Mouse (Mus musculus) spleen, postnatal 10 days (tissue): ENCODE results near the gene Taar7d.
"Not testable (repeated sequence)": the region's sequence is repeated elsewhere in the genome, so short reads cannot be mapped to it uniquely, and the experiment has no call there.

Experiments
- DNase-seq, 2 experiments: peaks; one replicate each; pipeline ENCODE4 v3.0.0; 2021 to 2022; ENCODE audit warnings: low spot score in 2 of 2

Gene Taar7d

DNA sequence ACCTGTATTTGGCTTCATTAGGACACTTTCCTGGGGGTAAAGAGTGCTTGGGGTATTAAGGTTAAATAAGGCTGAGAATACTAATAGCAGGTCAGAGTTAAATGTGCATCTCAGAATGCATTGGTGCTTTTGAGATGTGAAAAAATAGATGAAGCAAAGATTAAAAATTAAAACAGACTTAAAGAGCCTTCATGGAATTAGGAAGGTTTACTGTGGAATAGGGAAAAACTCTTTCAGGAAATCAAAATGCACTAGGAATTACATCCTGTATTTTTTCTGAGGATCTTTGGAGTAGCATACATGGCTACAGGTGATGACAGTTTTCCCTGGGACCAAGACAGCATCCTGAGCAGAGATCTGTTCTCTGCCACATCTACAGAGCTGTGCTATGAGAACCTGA, at the start of gene Taar7d:
Gene Taar7d, plus strand, starts transcription at position 301 of the 400 bp plus-strand sequence.
- DNase-seq: no peak

DNA sequence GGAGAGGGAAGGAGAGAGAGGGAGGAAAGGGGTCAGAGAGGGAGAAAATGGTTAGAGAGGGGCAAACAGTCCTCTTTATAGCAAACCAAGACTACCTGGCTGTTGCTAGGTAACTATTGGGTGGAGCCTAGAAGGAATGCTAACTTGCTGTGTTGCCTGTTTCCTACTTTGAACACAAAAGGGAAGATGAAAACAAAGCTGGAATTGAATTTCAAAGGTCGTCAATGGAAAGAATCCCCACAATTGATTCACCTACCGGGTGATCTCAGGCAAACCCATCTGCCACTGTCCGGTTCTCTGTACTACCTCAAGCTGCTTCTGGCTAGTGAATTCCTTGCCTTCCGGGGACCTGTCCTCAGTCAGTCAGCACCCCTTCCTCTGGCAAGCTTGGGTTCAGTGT, 49.1 kb upstream of the Taar7d start:
- DNase-seq: no peak

DNA sequence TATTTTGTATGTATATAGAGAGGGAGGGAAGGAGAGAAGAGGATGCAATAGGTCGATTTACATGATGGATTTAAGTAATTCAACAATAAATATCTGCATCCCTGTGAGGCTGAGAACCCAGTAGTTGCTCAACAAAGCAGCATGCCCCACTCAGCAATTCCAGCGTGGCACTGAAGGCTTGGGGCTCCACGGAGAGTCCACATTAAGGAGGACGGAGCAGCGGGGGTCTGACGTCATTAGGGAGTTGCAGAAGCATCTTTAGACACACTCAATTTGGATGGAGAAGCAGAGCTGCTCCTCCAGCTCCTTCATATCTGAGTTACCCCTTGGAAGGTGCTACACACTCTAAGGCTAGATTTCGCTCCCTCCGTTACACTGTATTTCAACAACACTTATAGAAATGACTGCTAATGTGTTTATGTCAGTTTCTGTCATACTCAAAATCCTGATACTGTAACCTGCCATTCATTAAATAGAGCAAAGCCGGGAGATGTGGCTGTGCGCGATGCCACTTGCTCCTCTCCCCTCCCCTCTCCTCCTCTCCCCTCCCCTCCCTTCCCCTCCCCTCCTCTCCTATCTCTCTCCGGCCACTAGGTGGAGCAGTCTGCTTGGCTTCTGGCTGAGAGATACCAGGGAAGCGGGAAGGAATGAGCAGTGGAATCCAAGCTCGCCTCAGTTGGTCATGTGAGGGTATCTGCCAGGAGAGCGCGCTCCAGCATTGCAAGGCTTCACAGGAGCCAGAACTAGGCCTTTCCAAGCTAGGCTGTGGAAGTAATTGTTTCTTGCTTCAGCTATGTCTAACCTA, 47.9 kb upstream of the Taar7d start:
- peak; percentile 20 to 66 for DNase-seq

DNA sequence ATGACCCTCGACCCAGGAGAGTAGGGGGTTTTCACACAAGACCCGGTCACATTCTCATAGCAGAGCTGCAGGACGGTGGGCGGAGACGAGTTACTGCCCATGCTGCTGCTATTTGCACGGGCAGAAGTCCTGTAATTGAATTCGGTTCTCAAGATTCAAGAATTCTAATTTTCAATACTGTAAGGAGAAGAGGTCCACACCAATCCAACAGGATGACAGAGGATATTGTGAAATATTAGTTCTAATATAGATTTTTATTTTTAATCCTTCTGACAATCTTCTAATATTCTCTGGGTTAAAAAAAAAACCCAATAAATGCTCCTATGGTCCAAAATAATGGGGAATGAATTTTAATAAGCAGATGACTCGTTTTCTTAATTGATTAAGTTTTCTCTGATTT, 41.5 kb upstream of the Taar7d start, which contains the start of gene Taar6:
Gene Taar6, minus strand, starts transcription at position 101 of the 400 bp plus-strand sequence.
- DNase-seq: no peak

DNA sequence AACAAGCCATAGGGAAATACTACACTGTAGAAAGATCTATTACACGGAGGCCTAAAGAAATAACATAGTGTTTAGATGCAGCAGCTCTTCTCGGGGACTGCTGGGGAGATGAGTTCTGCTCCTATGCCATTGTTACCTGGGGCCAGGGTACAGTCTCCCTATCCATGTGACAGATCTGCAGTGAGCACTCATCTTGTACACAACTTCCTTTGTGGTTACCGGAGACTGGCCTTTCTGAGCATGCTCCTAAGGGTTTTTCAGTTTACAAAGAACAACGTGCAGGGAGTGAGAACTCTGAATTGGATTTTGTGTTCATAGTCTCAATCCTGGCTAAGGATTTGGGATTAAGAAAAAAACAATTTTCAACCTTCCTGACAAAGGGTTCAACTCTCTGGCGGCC, 40.6 kb upstream of the Taar7d start:
- DNase-seq: no peak

DNA sequence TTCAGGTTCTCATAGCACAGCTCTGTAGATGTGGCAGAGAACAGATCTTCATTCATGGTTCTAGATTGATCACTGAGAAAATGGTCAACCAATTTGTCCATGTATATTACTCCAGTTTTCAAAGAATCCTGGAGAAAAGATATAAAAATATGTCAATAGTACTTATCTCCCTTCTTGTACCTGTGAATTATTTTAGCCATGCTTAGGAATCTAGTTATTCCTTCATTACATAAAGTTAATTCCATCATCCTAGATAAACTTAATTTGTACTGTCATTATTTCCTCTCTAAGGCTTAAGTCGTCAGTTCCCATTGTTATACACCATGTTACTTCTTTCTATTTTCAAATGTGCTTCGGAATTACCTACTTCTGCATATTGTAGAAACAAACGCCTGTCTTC, 33.6 kb upstream of the Taar7d start, which contains the start of gene Taar7a:
Gene Taar7a, minus strand, starts transcription at position 101 of the 400 bp plus-strand sequence.
- no peak for DNase-seq

DNA sequence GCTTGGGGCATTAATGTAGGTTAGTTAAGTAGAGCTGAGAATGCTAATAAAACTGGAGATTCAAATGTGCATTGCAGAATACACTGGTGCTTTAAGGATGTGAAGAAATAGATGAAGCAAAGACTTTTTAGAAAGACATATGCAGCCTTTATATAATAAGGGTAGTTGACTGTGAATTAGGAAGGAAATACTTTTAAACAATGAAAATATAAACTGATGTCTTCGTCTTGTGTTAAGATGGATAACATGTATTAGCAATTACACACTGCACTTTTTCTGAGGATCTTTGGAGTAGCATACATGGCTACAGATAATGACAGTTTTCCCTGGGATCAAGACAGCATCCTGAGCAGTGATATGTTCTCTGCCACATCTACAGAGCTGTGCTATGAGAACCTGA, 27.4 kb upstream of the Taar7d start, which contains the start of gene Taar7b:
Gene Taar7b, plus strand, starts transcription at position 301 of the 400 bp plus-strand sequence.
- no peak for DNase-seq

DNA sequence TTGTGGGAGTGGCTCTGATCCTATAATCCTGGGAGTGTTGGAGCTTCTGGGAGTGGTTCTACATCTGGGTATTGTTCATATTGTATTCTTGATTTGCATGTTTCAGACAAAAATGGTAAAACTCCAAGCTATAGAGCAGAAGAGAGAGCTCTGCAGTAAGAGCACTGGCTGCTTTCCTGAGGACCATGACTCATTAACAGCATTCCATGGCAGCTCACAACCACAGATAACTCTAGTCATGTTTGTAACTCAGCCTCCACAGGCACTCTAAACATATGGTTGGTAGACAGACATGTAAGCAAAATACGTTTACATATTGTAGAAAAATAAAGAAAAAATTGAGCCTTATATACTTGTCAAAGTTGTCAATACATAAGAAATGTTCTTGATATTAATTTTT, 20.6 kb upstream of the Taar7d start:
- no peak for DNase-seq

DNA sequence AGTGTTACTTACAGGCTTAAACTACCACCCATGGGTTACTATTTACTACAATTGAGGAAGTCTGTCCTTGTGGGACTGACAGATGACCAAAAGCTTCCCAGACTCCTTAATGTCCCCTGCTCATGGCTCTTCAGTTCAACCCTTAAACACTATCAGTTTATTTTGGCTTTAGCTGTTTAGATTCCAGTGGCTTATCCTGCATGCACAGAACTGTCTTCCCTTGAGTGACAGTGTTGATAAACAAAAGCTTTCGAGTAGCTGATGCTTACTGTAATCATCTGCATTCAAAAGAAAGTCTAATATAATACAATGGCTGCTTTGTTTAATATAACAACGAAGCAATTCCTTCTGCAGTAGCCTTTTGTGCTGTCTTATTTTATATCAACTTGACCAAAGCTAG, 20.0 kb upstream of the Taar7d start:
- no peak for DNase-seq

DNA sequence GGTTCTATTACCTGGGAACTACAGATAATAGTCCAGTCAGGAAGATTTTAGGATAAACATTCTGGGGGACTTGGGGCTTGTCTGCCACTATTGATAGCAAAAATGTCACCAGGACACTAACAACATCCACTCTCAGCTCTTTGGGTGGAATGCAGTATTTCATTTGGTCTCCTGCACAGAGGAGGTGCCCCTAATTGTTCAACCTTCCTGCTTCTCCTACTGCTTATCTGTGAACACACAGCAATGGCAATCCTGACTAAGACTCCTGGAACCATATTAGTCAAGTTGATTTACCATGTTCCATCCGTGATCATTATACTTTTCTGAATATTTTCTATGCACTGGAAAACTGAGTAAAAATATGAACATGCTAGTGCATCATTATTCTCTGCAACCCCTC, 18.9 kb upstream of the Taar7d start:
- no peak for DNase-seq

DNA sequence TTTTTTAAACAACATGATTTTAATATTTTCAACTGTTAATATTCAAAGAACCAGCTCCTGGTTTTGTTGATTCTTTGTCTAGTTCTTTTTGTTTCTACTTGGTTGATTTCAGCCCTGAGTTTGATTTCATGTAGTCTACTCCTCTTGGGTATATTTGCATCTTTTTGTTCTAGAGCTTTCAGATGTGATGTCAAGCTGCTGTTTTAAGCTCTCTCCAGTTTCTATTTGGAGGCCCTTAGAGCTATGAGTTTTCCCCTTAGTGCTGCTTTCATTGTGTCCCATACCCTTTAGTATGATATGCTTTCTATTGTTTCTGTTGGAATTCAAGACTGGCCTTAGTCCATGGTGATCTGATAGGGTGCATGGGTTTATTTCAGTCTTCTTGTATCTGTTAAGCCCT, 4.3 kb downstream of the Taar7d start:
- DNase-seq: no peak

DNA sequence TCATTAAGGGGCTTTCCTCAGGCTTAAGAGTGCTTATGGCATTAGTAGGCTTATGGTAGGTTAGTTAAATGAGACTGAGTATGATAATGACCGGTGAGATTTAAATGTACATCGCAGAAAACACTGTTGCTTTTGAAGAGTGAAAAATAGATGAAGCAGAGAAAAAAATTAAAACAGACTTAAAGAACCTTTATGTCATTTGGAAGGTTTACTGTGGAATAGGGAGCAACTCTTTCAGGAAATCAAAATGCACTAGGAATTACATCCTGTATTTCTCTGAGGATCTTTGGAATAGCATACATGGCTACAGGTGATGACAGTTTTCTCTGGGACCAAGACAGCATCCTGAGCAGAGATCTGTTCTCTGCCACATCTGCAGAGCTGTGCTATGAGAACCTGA, 10.3 kb downstream of the Taar7d start, which contains the start of gene Taar7e:
Gene Taar7e, plus strand, starts transcription at position 301 of the 400 bp plus-strand sequence.
- DNase-seq: no peak

DNA sequence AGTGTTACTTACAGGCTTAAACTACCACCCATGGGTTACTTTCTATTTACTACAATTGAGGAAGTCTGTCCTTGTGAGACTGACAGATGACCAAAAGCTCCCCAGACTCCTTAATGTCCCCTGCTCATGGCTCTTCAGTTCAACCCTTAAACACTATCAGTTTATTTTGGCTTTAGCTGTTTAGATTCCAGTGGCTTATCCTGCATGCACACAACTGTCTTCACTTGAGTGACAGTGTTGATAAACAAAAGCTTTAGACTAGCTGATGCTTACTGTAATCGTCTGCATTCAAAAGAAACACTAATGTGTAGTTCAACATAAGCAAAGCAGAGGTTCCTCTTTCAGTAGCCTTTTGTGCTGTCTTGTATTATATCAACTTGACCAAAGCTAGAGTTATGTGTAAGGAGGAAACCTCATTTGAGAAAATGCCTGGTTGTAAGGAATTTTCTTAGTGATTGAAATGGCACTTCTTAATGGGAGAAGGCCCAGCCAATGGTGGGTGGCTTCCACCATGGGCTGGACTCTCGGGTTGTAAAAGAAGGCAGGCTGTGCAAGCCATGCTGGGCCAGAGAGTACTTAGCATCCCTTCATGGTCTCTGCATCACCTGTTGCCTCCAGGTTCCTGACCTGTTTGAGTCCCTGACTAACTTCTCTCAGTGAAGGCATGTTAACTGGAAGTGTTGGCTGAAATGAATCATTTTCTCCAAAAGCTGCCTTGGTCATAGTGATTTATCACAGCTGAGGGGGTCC, 13.3 kb downstream of the Taar7d start:
- DNase-seq: no peak

DNA sequence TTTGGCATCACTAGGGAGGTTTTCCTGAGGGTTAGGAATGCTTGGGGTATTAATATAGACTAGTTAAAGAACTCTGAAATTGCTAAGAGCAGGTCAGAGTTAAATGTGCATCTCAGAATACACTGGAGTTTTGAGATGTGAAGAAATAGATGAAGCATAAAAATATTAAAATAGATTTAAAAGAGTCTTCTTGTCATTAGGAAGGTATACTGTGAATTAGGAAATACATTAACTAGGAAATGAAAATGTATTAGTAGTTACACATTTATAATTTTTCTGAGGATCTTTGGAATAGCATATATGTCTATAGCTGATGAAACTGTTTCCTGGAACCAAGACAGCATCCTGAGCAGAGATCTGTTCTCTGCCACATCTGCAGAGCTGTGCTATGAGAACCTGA, 22.2 kb downstream of the Taar7d start, which contains the start of gene Taar7f:
Gene Taar7f, plus strand, starts transcription at position 301 of the 400 bp plus-strand sequence.
- no peak for DNase-seq

DNA sequence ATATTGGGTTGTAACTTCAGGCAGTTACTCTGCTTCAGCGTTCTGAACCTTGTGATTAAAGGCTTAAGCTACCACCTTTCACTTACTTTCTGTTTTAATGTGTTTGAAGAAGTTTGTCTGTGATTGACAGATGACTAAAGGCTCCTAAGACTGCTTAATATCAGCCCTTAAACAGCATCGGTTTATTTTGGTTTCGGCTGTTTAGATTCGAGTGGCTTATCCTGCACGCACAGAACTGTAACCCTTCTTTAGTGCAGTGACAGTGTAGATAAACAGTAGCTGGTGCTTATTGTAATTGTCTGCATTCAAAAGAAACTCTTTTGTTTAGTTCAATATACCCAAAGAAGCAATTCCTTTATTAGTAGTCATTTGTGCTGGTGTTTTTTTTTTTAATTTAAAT, 25.0 kb downstream of the Taar7d start:
- no peak for DNase-seq

DNA sequence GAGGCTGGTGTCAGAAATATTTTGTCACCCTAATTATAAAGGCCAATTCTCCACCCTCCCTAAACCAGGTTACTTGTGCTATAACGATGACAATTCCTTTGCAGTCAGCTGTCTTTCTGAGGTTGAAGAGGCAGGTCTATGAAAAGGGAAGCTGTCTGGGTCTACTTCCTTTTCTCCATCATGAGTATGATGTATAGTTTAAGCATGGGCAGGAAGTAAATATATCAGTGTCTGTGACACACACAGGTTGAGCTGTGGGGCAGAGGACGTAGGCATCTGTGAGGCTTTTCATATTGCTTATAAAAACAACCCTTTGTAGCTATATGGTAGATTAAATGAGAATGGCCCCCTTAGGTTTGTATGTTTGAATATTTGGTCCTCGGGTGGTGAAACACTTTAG, 32.0 kb downstream of the Taar7d start:
- DNase-seq: no peak

DNA sequence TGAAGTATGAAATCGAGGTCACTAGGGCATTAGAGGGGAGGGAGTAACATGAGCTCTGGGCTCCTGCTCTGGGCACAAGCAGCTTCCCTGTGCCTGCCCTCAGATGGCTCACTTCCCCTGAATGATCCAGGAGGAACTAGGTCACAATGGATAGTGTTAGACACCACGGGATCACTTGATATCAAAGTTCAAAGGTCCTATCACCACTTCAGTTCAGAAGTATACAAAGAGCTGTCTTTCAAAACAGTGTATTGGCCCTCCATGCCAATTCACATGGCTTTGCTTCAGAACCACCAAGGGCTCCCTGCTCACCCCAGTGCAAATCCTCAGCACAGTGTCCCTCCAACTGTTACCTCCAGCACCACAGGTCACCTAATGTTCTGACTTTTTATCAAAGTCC, 47.7 kb downstream of the Taar7d start:
- DNase-seq: not testable (repeated sequence)

DNA sequence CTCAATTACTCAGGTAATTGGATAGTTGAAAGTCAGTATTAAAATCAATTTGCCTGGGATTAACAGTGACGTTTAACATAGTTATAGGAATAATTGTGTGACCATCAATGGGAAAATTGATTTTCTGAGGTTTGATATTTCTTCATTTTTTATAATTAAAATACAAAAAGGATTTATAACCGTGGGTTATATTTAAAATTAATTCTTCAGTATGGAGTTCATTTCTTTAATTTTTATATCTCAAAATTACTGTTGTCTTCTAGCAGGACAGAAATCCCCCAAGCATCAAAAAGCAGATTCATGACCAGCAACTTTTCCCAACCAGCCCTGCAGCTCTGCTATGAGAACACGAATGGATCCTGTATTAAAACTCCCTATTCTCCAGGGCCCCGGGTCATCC, 49.2 kb downstream of the Taar7d start, which contains the start of gene Taar8a:
Gene Taar8a, plus strand, starts transcription at position 301 of the 400 bp plus-strand sequence.
- not testable (repeated sequence) for DNase-seq
